Mouse (Mus musculus) lung, embryonic 14.5 days (tissue): ENCODE results near the gene Smo. TPM values are rescaled to one million over a fixed set of nuclear protein-coding genes. Genes with fewer than 3 reads are reported as not detected.

Source experiments
- ATAC-seq: fragments of 200-750 bp; cut with Nextera tagmentation; 2 replicates; pipeline ENCODE4 v1.8.0; 2017; ENCODE audit warnings: mild to moderate bottlenecking, moderate TSS enrichment, moderate library complexity; ENCODE audit not compliant: insufficient read depth
- DNase-seq: peaks from one replicate; pipeline ENCODE4 v3.0.0-alpha.2; 2015
- H3K27ac ChIP-seq: fragments of 300-500 bp; sonication (generic); 2 replicates; pipeline ENCODE4 v1.5.1; 2014; ENCODE audit warnings: low read depth, mild to moderate bottlenecking, moderate library complexity
- H3K27me3 ChIP-seq: fragments of 300-500 bp; sonication (generic); 2 replicates; pipeline ENCODE4 v1.6.1; 2014; ENCODE audit warnings: low read length, control low read depth; ENCODE audit not compliant: insufficient read depth
- H3K36me3 ChIP-seq: fragments of 300-500 bp; sonication (generic); 2 replicates; pipeline ENCODE4 v1.6.1; 2014; ENCODE audit warnings: control low read depth; ENCODE audit not compliant: insufficient read depth
- H3K4me1 ChIP-seq: fragments of 300-500 bp; sonication (generic); 2 replicates; pipeline ENCODE4 v1.6.1; 2014; ENCODE audit warnings: antibody characterized with exemption, control low read depth; ENCODE audit not compliant: insufficient read depth
- H3K4me2 ChIP-seq: fragments of 300-500 bp; sonication (generic); 2 replicates; pipeline ENCODE4 v1.6.1; 2014; ENCODE audit warnings: mild to moderate bottlenecking
- H3K4me3 ChIP-seq: fragments of 300-500 bp; sonication (generic); 2 replicates; pipeline ENCODE4 v1.5.1; 2014; ENCODE audit warnings: low read depth, low read length
- H3K9ac ChIP-seq: fragments of 300-500 bp; sonication (generic); 2 replicates; pipeline ENCODE4 v1.6.1; 2014
- H3K9me3 ChIP-seq: fragments of 300-500 bp; sonication (generic); 2 replicates; pipeline ENCODE4 v1.6.1; 2016; ENCODE audit warnings: low read depth, low read length, control low read depth
- CTCF ChIP-seq: IDR thresholded peaks from 2 replicates; pipeline ENCODE4 v1.5.1; 2016; ENCODE audit warnings: antibody characterized with exemption, low read depth
- WGBS: fragments of 180-500 bp; shearing (Covaris S2); extraction: QIAGEN DNeasy Blood & Tissue Kit; methylation state at CpG from one replicate; pipeline ENCODE4 v1.1.7; 2014; 5-methylcytosine and 5-hydroxymethylcytosine counted together
- polyA plus RNA-seq: library from polyadenylated mRNA; unstranded; fragments of >200 nt; fragmentation: Nextera tagmentation; extraction: Ambion mirVana; gene quantifications from 2 replicates; pipeline ENCODE4 v1.2.1, GENCODE M21; 2014

Smo gene
- polyA plus RNA-seq, 1 experiment from 2014 or later, result 69.1 TPM

GRCm38 (mm10) chr6:29804006-29804405 is 68.7 kb downstream of the Smo start:
- 66% methylated on average over 3 of the region's 3 CpGs for WGBS

GRCm38 (mm10) chr6:29805381-29805780 is 70.1 kb downstream of the Smo start:
- no peak for ATAC-seq
- Histone ChIP-seq H3K27ac (no peak overlapping the region), H3K9ac (no peak overlapping the region), H3K4me1 (no peaks in the 10 kb centered on the region), H3K36me3 (no peaks in the 10 kb centered on the region), H3K27me3 (no peaks in the 10 kb centered on the region), H3K4me2 (no peak overlapping the region), H3K9me3 (no peaks in the 10 kb centered on the region), H3K4me3 (no peak overlapping the region)
- no peak for TF ChIP-seq CTCF
- WGBS, result 86% methylated on average over 2 of the region's 2 CpGs
- no peak for DNase-seq

More at GRCm38 (mm10) chr6:29804006-29804405, 68.7 kb downstream of the Smo start:
- H3K36me3 ChIP-seq, result no peaks in the 10 kb centered on the region
- ATAC-seq (no peak), DNase-seq (no peak)
- no peak for TF ChIP-seq CTCF
- H3K4me3 ChIP-seq, result no peak overlapping the region
- no peak overlapping the region for H3K27ac ChIP-seq
- H3K9ac ChIP-seq, result no peak overlapping the region
- H3K4me2 ChIP-seq, result no peak overlapping the region
- H3K27me3 ChIP-seq, result no peaks in the 10 kb centered on the region
- no peaks in the 10 kb centered on the region for H3K4me1 ChIP-seq
- no peaks in the 10 kb centered on the region for H3K9me3 ChIP-seq

Other genes with a start within 250 kb of the Smo start
- 17.3 and 22.0 TPM in 2 replicates for gene Kcp, start 227.6 kb upstream of the Smo start, polyA plus RNA-seq
- gene Irf5, start 208.9 kb upstream of the Smo start, polyA plus RNA-seq, result 3.7 and 4.2 TPM in 2 replicates
- 96.1 and 99.3 TPM in 2 replicates for gene Tnpo3, start 125.6 kb upstream of the Smo start, polyA plus RNA-seq
- 2.0 and 2.1 TPM in 2 replicates for gene Tspan33, start 41.3 kb upstream of the Smo start, polyA plus RNA-seq
- gene Ahcyl2, start 32.5 kb downstream of the Smo start, polyA plus RNA-seq, result 10.1 and 12.4 TPM in 2 replicates
- 0.33 and 0.84 TPM in 2 replicates for gene Strip2, start 181.5 kb downstream of the Smo start, polyA plus RNA-seq